Mouse (Mus musculus) cerebellum, postnatal 36 days (tissue): Measurements from ENCODE around the gene Anapc7.
"Not testable (repeated sequence)": the region's sequence is repeated elsewhere in the genome, so short reads cannot be mapped to it uniquely, and the experiment has no call there.

Experiments
- DNase-seq, 2 experiments: peaks; one replicate each; pipeline ENCODE4 v3.0.0; 2021 to 2022; ENCODE audit warnings: mixed read lengths in 2 of 2

Gene Anapc7

GRCm38 (mm10) chr5:122409692-122410645 lies 11.5 kb upstream of the Anapc7 start:
- no peak for DNase-seq

GRCm38 (mm10) chr5:122411892-122412291 lies 9.6 kb upstream of the Anapc7 start:
- DNase-seq: no peak

GRCm38 (mm10) chr5:122412826-122413225 lies 8.7 kb upstream of the Anapc7 start:
- no peak for DNase-seq

DNA sequence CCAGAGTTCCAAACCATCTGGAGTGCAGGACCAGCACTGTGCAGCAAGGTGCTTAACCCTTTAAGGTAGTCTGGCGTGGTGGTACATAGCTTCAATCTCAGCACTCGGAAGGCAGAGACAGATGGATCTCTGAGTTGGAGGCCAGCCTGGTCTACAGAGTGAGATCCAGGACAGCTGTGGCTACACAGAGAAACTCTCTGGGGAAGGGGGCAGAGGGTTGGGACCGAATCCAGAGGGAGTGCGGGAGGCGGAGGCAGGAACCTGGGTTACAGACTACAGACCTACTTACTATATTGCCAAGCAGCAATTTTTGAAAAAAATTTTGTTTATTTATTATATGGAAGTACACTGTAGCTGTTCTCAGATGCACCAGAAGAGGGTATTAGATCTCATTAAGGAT lies 7.1 kb upstream of the Anapc7 start:
- no peak for DNase-seq

DNA sequence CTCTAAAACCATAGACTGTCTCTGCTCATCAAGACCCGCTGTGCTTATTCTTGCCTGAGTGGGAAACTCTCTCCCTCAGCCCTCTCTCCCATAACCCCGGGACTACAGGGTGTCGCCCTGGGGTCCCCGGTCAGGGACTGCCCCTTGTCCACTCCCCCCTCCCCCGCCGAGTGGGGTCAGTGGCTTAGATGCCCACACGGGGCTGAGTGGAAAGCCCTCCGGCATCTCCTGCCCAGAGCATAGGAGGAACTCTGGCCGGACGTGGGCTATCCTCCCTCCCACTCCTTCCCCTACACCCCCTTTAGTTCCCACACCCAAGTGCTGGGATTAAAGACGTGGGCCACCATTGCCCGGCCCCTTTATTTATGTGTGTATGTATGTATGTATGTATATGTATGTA lies 6.0 kb upstream of the Anapc7 start:
- no peak for DNase-seq

- not testable (repeated sequence) for DNase-seq
Measured at GRCm38 (mm10) chr5:122420676-122421075, 817 bp upstream of the Anapc7 start.

GRCm38 (mm10) chr5:122422071-122422964 lies 825 bp downstream of the Anapc7 start:
- peak; percentile 86 to 91 for DNase-seq

- DNase-seq: no peak
Measured at GRCm38 (mm10) chr5:122423083-122423482, 1.6 kb downstream of the Anapc7 start.

GRCm38 (mm10) chr5:122425550-122425949 lies 4.1 kb downstream of the Anapc7 start:
- no peak for DNase-seq

DNA sequence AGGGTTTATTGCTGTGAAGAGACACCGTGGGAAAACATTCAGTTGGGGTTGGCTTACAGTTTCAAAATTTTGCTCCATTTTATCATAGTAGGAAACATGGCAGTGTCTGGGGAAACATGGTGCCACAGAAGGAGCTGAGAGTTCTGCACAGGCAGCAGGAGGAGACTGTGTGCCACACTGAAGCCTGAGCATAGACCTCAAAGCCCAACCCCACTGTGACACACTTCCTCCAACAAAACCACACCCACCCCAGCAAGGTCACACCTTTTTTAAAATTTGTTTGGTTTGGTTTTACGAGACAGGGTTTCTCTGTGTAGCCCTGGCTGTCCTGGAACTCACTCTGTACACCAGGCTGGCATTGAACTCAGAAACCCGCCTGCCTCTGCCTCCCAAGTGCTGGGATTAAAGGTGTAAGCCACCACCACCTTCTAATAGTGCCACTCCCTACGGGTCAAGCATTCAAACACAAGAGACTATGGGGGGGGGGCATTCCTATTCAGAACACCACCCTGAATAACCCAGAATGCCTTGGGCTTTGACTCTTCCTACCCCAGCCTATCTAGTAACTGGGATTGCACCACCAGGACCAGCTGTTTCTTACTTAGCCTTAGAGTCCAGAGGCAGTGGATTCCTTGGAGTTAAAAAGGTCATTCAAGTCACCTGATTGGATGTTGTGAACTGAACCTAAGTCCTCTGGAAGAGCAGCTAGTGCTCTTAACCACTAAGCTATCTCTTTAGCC lies 8.7 kb downstream of the Anapc7 start:
- DNase-seq: no peak

DNA sequence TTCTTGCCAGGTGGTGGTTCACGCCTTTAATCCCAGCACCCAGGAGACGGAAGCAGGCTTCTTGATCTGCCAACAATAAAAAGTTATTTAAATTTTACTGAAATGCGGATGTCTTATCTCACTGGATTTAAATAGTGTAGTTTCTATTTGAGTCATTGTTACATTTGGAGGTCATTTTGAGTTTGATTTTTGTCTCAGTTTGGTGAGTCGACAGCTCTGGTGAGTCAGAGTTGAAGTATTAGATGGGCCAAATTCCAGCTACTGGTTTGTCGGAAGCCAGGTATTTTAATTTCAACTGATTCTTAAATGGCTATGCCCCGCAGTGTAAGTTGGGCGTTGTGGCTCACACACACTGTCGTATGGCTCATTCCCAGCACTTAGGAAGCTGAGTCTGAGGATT lies 9.7 kb downstream of the Anapc7 start:
- DNase-seq: no peak

DNA sequence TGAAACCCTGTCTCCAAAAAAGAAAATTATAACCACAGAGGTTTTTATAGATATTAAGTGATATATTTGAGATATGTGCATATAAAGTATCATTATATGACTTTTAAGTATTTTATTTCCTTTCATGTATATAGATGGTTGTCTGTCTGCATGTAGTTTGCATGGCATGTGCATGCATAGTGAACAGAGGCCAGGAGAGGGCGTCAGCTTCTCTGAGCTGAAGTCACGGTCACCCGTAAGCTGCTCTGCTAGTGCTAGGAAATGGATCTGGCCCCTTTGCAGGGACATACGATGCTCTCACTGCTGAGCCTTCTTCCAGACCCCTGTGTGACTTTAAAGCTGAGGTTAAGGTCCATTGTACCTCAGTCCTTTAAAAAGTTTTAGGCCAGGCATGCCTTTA lies 13.0 kb downstream of the Anapc7 start:
- no peak for DNase-seq

DNA sequence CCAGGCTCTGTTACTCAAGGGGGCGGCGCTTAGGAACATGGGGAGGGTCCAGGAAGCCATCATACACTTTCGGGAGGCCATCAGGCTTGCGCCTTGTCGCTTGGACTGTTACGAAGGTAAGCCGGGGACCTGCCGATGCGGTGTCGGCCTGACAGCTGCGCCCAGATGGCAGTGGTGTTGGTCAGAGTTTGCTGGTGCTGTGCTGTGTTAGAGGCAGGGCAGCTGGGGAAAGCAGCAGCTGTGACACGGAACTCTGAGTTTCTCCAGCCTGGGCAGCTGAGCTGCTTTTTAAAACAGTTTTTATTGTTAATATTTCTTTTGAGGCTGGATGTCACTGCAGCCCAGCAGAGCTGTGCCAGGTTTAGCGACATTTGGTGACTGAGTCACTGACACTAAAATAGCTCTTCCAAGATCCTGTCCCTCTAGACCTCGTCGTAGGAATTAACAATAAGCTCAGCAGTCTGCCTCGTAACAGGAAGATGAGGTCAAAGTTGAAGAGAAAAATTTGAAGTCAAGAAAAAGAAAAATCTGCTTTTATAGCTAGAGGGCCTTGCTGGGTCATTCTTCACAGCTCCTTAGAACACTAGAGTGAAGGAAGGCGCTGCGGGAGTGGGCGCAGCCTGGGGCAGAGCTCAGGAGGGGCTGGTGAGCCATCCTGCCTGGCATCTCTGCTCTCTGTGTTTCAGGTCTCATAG lies 18.1 kb downstream of the Anapc7 start:
- no peak for DNase-seq

GRCm38 (mm10) chr5:122440095-122440630 lies 18.7 kb downstream of the Anapc7 start:
- no peak for DNase-seq

DNA sequence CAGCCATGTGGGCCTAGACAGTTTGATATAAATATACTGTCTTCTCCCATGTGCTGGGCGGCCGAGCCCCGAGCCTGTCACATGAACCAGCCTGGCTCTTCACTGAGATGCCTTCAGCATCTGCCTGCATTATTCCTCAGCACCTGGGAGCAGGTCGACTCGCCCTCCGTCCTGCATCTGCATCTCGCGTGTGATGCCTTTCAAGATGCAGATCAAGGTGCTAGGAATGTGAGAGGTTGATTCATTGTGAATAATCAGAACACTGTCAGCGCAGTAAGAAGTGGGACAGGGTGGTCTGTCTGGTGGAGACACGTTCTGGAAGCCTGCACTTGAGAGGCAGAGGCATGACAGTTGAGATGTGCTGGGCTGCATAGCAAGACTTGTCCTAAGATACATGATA lies 23.0 kb downstream of the Anapc7 start:
- DNase-seq: no peak

- no peak for DNase-seq
Measured at GRCm38 (mm10) chr5:122445051-122445610, 23.6 kb downstream of the Anapc7 start.

DNA sequence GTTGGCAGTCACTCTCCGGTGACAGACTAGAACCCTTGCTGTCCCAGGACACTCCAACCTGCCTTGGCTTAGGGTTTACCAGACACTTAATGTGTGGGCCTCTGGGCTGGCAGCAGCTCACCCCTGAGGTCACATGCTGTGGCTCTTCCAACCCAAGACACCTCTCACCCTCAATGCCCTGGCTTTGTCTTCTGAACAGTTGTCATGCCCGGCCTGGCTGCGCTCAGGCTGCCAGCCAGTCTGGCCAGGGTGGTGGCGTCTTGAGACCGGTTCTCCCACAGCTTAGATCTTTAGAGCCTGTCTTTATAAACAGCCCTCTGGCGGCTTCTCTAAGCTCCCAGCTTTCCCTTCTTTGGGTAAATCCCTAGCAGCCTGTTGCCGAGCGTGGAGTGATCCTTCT lies 26.4 kb downstream of the Anapc7 start:
- no peak for DNase-seq

DNA sequence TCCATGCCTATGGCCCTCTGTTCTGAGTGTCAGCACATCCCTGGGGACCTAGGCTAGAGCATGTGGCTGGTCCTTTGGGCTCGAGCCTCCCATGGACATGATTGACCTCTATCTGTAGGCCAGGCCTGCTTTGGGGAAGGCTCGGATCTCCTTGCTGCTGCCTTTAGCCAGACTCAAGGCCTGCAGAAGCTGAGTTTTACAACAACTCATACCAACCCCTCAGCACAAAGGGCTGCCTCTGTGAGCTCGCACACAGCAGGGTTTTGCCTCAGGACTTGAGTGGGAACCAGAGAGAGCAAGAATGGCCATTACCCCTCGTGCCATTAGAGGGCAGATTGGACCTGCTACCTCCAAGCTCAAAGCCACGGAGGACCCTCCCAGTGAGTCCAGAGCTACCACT lies 27.4 kb downstream of the Anapc7 start:
- no peak for DNase-seq

GRCm38 (mm10) chr5:122449946-122450345 lies 28.5 kb downstream of the Anapc7 start:
- DNase-seq: no peak

- no peak for DNase-seq
Measured at GRCm38 (mm10) chr5:122450913-122451317, 29.4 kb downstream of the Anapc7 start.

GRCm38 (mm10) chr5:122451324-122451723 lies 29.8 kb downstream of the Anapc7 start:
- no peak for DNase-seq

DNA sequence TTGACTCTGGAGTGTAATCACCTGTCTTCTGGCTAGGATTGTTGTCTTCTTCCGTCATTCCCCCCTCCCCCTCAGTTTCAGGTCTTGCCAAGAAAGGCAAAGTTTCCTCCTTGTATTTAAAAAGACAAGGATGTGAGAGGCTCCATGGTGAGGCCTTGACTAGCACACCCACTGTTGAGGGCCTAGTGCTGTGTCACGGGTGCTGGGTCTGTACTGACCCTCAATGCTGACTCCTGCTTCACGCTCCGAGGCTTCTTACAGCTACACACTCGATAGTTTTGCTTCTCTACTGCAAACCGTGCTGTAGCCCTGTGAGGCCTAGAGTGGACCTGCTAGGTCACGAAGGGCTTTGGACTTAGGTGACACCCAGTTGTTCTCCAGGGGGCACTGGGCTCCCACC lies 30.7 kb downstream of the Anapc7 start:
- DNase-seq: no peak
